ENCODE assay signal across 13 mouse cellular contexts in the genomic region with DNA sequence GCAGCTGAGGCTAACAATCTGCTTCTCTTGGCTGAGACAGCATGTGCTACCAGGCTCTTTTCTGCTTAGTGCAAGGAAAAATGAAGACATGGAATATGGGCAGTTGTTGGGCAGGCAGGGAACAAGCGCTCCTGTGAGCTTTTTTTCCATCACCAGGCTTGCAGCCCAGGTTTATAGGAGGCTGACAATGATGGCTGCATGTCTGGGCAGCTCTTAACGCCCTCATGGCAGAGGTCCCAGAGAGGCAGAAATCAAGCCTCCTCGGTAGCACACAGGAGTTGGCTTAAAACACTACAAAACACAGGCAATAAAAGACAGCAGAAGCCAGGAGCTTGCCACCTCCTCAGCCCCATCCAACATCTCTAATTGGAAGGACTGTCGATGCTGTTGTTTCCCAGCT. TPM values are rescaled to one million over a fixed set of nuclear protein-coding genes. Genes with fewer than 3 reads are reported as not detected.
DNase-seq lines count a peak whose midpoint lies in the region; ATAC-seq lines count a peak whose summit lies in the region.
"Had no signal": no experiment of that assay in that cellular context is flagged by ENCODE, and none has a peak within 500 bp of the region (broad histone marks: within the 10 kb centered on the region; RNA-seq: fewer than 3 reads in every experiment).

No protein-coding gene starts in this region.

- H3K4me2 ChIP-seq in liver, embryonic 12.5 days, result no peak overlapping the region
- H3K4me2 ChIP-seq: liver, embryonic 13.5 days; midbrain, embryonic 12.5 days had no signal

- intact Hi-C loops in gastrocnemius, postnatal 14 days (cut with DNase I; ENCODE audit: low total_unique reads), result no loop called here

- no peak overlapping the region for H3K4me3 ChIP-seq in liver, embryonic 12.5 days
- H3K4me3 ChIP-seq: liver, embryonic 13.5 days; midbrain, embryonic 12.5 days had no signal

- 56% methylated on average over 4 of the region's 4 CpGs for WGBS in liver, embryonic 12.5 days (ENCODE audit: insufficient replicate concordance)

- ATAC-seq in liver, embryonic 12.5 days, result no peak
- ATAC-seq: intestine, embryonic 16.5 days had no signal

- no peaks in the 10 kb centered on the region for H3K27me3 ChIP-seq in liver, embryonic 12.5 days (replicated peaks)
- H3K27me3 ChIP-seq: liver, embryonic 13.5 days; midbrain, embryonic 12.5 days had no signal

- no peak overlapping the region for H3K9ac ChIP-seq in liver, embryonic 12.5 days
- H3K9ac ChIP-seq: liver, embryonic 13.5 days; midbrain, embryonic 12.5 days had no signal

- peaks cover 17% of the 10 kb centered on the region for H3K4me1 ChIP-seq in liver, embryonic 12.5 days
- H3K4me1 ChIP-seq: midbrain, embryonic 12.5 days had no signal

- H3K36me3 ChIP-seq in liver, embryonic 12.5 days, result peaks cover 13% of the 10 kb centered on the region; the same call in 1 of the 2 replicates
- H3K36me3 ChIP-seq: midbrain, embryonic 12.5 days had no signal

- peak; percentile 17 for DNase-seq in gastrocnemius, postnatal 14 days
- DNase-seq in gastrocnemius, adult 18-20 months (ENCODE audit: low spot score), result no peak
- peak; percentile 38 to 42 for DNase-seq in right cerebral cortex, postnatal 10 days (ENCODE audit: low spot score in 2 of 2)
- DNase-seq in right cerebral cortex, postnatal 4 days, result no peak
- peak; percentile 56 for DNase-seq in fibroblast of lung, adult 2 months (ENCODE audit: low read depth)
- no peak for DNase-seq in embryo, embryonic 10 days (ENCODE audit: low spot score)
- DNase-seq: liver, embryonic 13.5 days had no signal

- no peaks in the 10 kb centered on the region for H3K9me3 ChIP-seq in liver, embryonic 12.5 days (replicated peaks)
- H3K9me3 ChIP-seq: liver, embryonic 13.5 days; midbrain, embryonic 12.5 days had no signal

- H3K27ac ChIP-seq in liver, embryonic 12.5 days, result no peak overlapping the region
- H3K27ac ChIP-seq: liver, embryonic 13.5 days; midbrain, embryonic 12.5 days had no signal

RNA-seq across cellular contexts. Expression of gene Snx27, which starts 28.8 kb away (rescaled TPM):
- 10 to 100 TPM; 23.8 to 25.1 TPM for total RNA-seq in gastrocnemius, postnatal 14 days (2021)
- total RNA-seq in gastrocnemius, adult 18-20 months (2021), result 10 to 100 TPM; 32.5 to 38.7 TPM
- polyA plus RNA-seq in liver, embryonic 12.5 days (2016; fragmentation: Nextera tagmentation; extraction: Ambion mirVana), result 23.9 and 25.1 TPM in 2 replicates

RNA-seq across cellular contexts. Expression of gene Gm10972, which starts 31.6 kb away (rescaled TPM):
- not detected for total RNA-seq in gastrocnemius, postnatal 14 days (2021)
- not detected for total RNA-seq in gastrocnemius, adult 18-20 months (2021)
- polyA plus RNA-seq in liver, embryonic 12.5 days (2016; fragmentation: Nextera tagmentation; extraction: Ambion mirVana), result not detected in 2 replicates
- total RNA-seq: heart, adult 8-10 months; MEL had no signal
- polyA plus RNA-seq: intestine, embryonic 16.5 days; liver, embryonic 13.5 days; midbrain, embryonic 12.5 days; thymus, postnatal 0 days had no signal

RNA-seq across cellular contexts. Expression of gene Tuft1, which starts 47.3 kb away (rescaled TPM):
- total RNA-seq in gastrocnemius, postnatal 14 days (2021), result 1 to 10 TPM in 1 of 2 experiments, under 1 TPM in 1; 0.98 to 1.4 TPM
- total RNA-seq in gastrocnemius, adult 18-20 months (2021), result under 1 TPM; 0.85 to 0.94 TPM
- 5.4 and 7.5 TPM in 2 replicates for polyA plus RNA-seq in liver, embryonic 12.5 days (2016; fragmentation: Nextera tagmentation; extraction: Ambion mirVana)

Comparison
In these comparisons a context has a peak if more than half of its experiments do, and no peak if none do; other contexts are left out.
1. DNase-seq: peak in gastrocnemius, postnatal 14 days (single experiment), right cerebral cortex, postnatal 10 days (2 of 2) and fibroblast of lung, adult 2 months (single experiment); none in gastrocnemius, adult 18-20 months (single experiment), right cerebral cortex, postnatal 4 days (single experiment) and embryo, embryonic 10 days (single experiment).